Mouse (Mus musculus): Measurements from ENCODE around the gene Bsnd.

DNA sequence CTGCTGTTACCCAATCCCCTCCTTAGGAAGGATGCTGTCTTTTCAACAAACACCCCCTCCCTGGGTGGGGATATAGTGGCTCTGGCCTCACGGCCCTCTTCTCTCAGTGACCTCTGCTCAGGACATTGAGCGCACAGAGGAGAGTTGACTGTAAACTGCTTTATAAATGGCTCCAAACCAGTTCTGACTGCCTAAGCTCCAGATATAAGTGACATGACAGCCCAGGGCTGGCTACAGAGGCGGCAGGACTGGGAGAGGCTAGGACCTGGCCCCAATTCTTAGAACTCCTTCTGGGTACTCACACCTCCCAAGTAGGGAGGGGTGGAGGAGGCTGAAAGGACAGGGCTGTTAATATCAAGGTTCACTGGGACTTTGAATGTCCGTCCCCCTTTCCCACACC lies 1.5 kb downstream of the Bsnd start:
- TF ChIP-seq TAL1 (IDR thresholded peaks at IDR 0.05; ENCODE audit: low read length) (no peak), GATA1 (IDR thresholded peaks at IDR 0.05; ENCODE audit: low read length) (no peak)
